Mouse (Mus musculus) heart, embryonic 14.5 days (tissue): ENCODE results near the gene Rnpep. TPM values are rescaled to one million over a fixed set of nuclear protein-coding genes. Genes with fewer than 3 reads are reported as not detected.

Source experiments
- ATAC-seq: fragments of 200-750 bp; cut with Nextera tagmentation; 2 replicates; pipeline ENCODE4 v1.8.0; 2017; ENCODE audit warnings: low read depth, moderate TSS enrichment; ENCODE audit not compliant: insufficient number of reproducible peaks, insufficient read depth, low FRiP score
- H3K27ac ChIP-seq, 2 experiments: fragments of 200-500 bp in 1 of 2; fragments of 300-500 bp in 1 of 2; sonication (generic) in 1 of 2; replicated peaks in 1 of 2; 2 replicates each; pipeline ENCODE4 v1.5.1; 2012 to 2014; ENCODE audit warnings: low read depth in 2 of 2, low read length in 2 of 2, control low read depth in 1 of 2, mild to moderate bottlenecking in 1 of 2, mixed read lengths in 1 of 2; ENCODE audit not compliant: control insufficient read depth in 1 of 2, insufficient read depth in 1 of 2
- H3K27me3 ChIP-seq: fragments of 300-500 bp; sonication (generic); 2 replicates; pipeline ENCODE4 v1.6.1; 2014; ENCODE audit warnings: mild to moderate bottlenecking, low read length, control low read depth; ENCODE audit not compliant: control insufficient read depth, insufficient read depth
- H3K36me3 ChIP-seq: fragments of 300-500 bp; sonication (generic); 2 replicates; pipeline ENCODE4 v1.6.1; 2014; ENCODE audit warnings: mild to moderate bottlenecking, control low read depth, low read length, mixed read lengths; ENCODE audit not compliant: control insufficient read depth, insufficient read depth
- H3K4me1 ChIP-seq, 2 experiments: fragments of 200-500 bp in 1 of 2; fragments of 300-500 bp in 1 of 2; sonication (generic) in 1 of 2; 2 replicates each; pipeline ENCODE4 v1.6.1; 2012 to 2014; ENCODE audit warnings: low read length in 2 of 2, control low read depth in 1 of 2, mixed read lengths in 1 of 2; ENCODE audit not compliant: control insufficient read depth in 2 of 2, insufficient read depth in 2 of 2
- H3K4me2 ChIP-seq: fragments of 300-500 bp; sonication (generic); 2 replicates; pipeline ENCODE4 v1.6.1; 2014; ENCODE audit warnings: mild to moderate bottlenecking, low read length
- H3K4me3 ChIP-seq, 2 experiments: fragments of 200-500 bp in 1 of 2; fragments of 300-500 bp in 1 of 2; sonication (generic) in 1 of 2; 2 replicates each; pipeline ENCODE4 v1.5.1; 2012 to 2014; ENCODE audit warnings: low read length in 2 of 2, mild to moderate bottlenecking in 2 of 2, control low read depth in 1 of 2, low read depth in 1 of 2, moderate library complexity in 1 of 2; ENCODE audit not compliant: control insufficient read depth in 1 of 2, insufficient read depth in 1 of 2
- H3K9ac ChIP-seq: fragments of 300-500 bp; sonication (generic); 2 replicates; pipeline ENCODE4 v1.6.1; 2014; ENCODE audit warnings: mild to moderate bottlenecking, low read length
- H3K9me3 ChIP-seq: fragments of 300-500 bp; sonication (generic); 2 replicates; pipeline ENCODE4 v1.6.1; 2016; ENCODE audit warnings: low read length, control low read depth; ENCODE audit not compliant: control insufficient read depth
- WGBS: fragments of 180-500 bp; shearing (Covaris S2); extraction: QIAGEN DNeasy Blood & Tissue Kit; methylation state at CpG from one replicate; pipeline ENCODE4 v1.1.7; 2014; 5-methylcytosine and 5-hydroxymethylcytosine counted together
- polyA plus RNA-seq: library from polyadenylated mRNA; unstranded; fragments of >200 nt; fragmentation: Nextera tagmentation; extraction: Ambion mirVana; gene quantifications from 2 replicates; pipeline ENCODE4 v1.2.1, GENCODE M21; 2014

The Rnpep gene
- polyA plus RNA-seq, 1 experiment from 2014 or later = 53.4 TPM

GRCm38 (mm10) chr1:135224981-135225604 is 58.8 kb downstream of the Rnpep start:
- H3K9ac ChIP-seq = no peak overlapping the region
- H3K9me3 ChIP-seq = no peaks in the 10 kb centered on the region
- H3K27ac ChIP-seq = no peak overlapping the region
- no peak overlapping the region for H3K4me2 ChIP-seq
- no peaks in the 10 kb centered on the region for H3K4me1 ChIP-seq
- WGBS = 52% methylated on average over 6 of the region's 6 CpGs
- H3K36me3 ChIP-seq = no peaks in the 10 kb centered on the region
- 0 out of 2 replicates have a peak, but pooled peaks cover 7% of the 10 kb centered on the region for H3K27me3 ChIP-seq
- no peak overlapping the region for H3K4me3 ChIP-seq
- ATAC-seq = no peak

GRCm38 (mm10) chr1:135224147-135224546 is 59.7 kb downstream of the Rnpep start:
- H3K4me2 ChIP-seq = no peak overlapping the region
- WGBS = 76% methylated on average over 3 of the region's 3 CpGs
- H3K4me3 ChIP-seq = no peak overlapping the region
- no peaks in the 10 kb centered on the region for H3K4me1 ChIP-seq
- no peak for ATAC-seq
- H3K27me3 ChIP-seq = 0 out of 2 replicates have a peak, but pooled peaks cover 7% of the 10 kb centered on the region
- no peak overlapping the region for H3K27ac ChIP-seq
- no peaks in the 10 kb centered on the region for H3K9me3 ChIP-seq
- H3K36me3 ChIP-seq = no peaks in the 10 kb centered on the region
- no peak overlapping the region for H3K9ac ChIP-seq

DNA sequence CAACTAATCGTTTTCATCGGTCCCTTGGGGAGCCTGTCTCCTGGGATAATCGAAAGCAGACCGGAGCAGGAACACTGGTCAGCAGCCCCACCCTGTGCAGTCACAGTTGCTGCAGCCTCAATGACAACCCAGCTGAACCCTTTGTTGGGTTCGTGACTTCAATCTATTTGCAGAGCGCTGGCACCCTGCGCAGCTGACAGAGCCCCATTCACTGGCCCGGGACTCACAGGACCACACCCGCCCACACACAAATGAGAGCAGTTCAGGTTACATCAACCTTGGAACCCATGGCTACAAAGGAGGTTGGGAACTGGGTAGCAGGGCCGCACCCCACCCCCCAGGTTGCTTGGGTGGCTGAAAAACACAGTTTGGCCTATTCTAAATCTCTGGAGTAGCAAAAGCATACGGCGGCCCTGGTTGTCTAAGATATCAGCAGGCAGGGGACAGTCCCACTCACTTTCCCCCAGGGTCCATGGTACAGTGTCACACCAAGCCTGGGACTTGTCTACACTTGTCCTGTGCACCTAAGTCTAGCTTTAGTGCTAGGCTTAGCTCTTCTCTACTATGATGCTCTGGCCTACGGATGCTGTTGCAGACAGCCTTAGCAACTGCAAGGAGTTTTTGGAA is 66.2 kb downstream of the Rnpep start:
- peaks cover 5% of the 10 kb centered on the region; the same call in 1 of the 2 replicates for H3K27me3 ChIP-seq
- H3K4me3 ChIP-seq = no peak overlapping the region
- no peak overlapping the region for H3K4me2 ChIP-seq
- H3K27ac ChIP-seq = no peak overlapping the region
- WGBS = 61% methylated on average over 13 of the region's 13 CpGs
- H3K36me3 ChIP-seq = no peaks in the 10 kb centered on the region
- H3K4me1 ChIP-seq = no peaks in the 10 kb centered on the region
- H3K9me3 ChIP-seq = no peaks in the 10 kb centered on the region
- no peak overlapping the region for H3K9ac ChIP-seq
- no peak for ATAC-seq

DNA sequence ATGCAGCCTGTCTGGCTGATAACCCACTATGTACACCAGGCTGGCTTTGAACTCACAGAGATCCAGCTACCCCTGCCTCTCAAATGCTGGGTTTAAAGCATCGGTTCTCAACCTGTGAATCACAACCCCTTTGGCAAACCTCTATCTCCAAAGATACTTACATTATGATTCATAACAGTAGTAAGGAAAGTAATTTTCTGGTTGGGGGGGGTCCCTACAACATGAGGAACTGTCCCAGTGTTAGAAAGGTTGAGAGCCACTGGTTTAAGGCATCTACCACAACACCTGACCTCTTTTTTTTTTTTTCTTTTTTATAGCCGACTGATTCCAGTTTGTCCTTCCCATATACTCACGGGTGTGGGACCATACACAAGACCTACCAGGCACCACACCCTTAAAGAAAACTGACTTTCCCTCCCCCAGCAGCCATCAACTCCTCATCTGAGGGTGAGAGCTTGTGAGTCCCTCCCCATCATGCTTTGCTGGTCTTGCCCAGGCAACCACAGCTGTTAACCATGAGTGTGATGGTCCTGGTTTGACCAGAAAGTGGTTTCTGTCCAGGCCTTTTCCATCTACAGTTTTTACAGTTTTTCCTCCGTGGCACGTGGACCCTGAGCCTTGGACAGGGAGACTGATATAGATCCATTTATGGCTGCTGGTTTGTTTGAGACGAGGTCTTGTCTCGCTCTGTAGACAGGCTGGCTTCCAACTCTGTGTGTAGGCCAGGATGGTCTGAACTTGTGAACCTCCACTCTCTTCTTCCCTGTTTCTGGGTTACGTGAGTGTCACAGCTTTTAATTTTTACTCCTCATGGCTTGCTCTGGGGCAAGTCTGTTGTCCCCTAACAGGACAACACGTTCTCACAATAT is 69.9 kb downstream of the Rnpep start:
- H3K4me3 ChIP-seq = no peak overlapping the region
- peaks cover 9% of the 10 kb centered on the region; the same call in 1 of the 2 replicates for H3K27me3 ChIP-seq
- no peaks in the 10 kb centered on the region for H3K4me1 ChIP-seq
- no peak for ATAC-seq
- no peak overlapping the region for H3K27ac ChIP-seq
- no peaks in the 10 kb centered on the region for H3K9me3 ChIP-seq
- H3K4me2 ChIP-seq = no peak overlapping the region
- H3K36me3 ChIP-seq = no peaks in the 10 kb centered on the region
- WGBS = 86% methylated on average over 9 of the region's 9 CpGs
- no peak overlapping the region for H3K9ac ChIP-seq

Other genes starting within 250 kb of the Rnpep start
- 2.0 and 2.5 TPM in 2 replicates for gene Lgr6, start 178.8 kb downstream of the Rnpep start, polyA plus RNA-seq
- 0.54 and 0.63 TPM in 2 replicates for gene Ptpn7, start 151.4 kb downstream of the Rnpep start, polyA plus RNA-seq
- gene Arl8a, start 137.3 kb downstream of the Rnpep start, polyA plus RNA-seq = 34.3 and 37.2 TPM in 2 replicates
- gene Gpr37l1, start 116.4 kb downstream of the Rnpep start, polyA plus RNA-seq = not detected in 2 replicates
- gene Elf3, start 25.5 kb downstream of the Rnpep start, polyA plus RNA-seq = 0.13 and 0.39 TPM in 2 replicates
- 369 and 374 TPM in 2 replicates for gene Timm17a, start 29.7 kb upstream of the Rnpep start, polyA plus RNA-seq
- 0.51 and 1.2 TPM in 2 replicates for gene Lmod1, start 40.7 kb upstream of the Rnpep start, polyA plus RNA-seq
- gene Shisa4, start 91.2 kb upstream of the Rnpep start, polyA plus RNA-seq = 16.7 and 22.5 TPM in 2 replicates
- gene Ipo9, start 146.4 kb upstream of the Rnpep start, polyA plus RNA-seq = 80.6 and 82.1 TPM in 2 replicates